Mouse (Mus musculus): ENCODE results near the gene AC161166.1.

Gene AC161166.1

DNA sequence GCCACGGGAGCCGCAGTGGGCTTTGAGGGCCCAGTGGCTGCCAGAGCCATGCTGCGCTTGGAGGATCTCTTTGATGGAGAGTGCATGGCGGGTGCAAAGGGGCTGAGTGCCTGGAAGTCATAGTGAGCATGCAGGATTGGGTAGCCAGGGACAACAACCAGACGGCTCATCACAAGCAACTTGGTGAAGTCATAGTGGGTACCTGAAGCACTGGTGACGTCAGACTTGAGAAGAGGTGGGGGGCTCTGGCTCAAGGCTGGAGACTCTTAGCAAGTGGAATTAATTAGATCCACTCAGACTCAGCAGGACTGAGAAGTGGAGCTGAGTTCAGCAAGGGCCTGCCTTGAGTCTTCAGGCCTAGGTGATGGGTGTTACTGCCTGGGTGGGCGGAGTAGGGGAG lies at the start of gene AC161166.1:
Gene AC161166.1 (minus strand): TSS at position 101 of the 400 bp plus-strand sequence.
- DNase-seq = no peak

DNA sequence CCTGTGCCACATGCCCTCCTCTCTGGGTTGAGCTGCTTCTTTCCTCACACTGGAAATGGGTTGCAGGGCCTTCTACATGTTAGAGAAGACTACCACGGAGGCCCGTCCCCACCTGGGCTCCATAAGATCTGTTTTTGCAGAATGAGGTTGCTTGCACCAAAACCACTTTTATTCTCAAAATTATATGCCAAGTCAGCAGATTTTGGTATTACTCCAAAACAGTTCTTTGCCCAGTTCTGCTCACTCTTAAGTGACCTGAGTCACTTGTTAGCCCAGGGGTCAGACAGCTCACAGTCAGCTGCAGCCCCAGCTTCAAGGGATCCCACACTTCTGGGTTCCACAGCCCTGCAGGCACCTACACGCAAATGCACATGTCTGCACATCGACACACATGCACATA lies 49.2 kb upstream of the AC161166.1 start:
- no peak for DNase-seq

DNA sequence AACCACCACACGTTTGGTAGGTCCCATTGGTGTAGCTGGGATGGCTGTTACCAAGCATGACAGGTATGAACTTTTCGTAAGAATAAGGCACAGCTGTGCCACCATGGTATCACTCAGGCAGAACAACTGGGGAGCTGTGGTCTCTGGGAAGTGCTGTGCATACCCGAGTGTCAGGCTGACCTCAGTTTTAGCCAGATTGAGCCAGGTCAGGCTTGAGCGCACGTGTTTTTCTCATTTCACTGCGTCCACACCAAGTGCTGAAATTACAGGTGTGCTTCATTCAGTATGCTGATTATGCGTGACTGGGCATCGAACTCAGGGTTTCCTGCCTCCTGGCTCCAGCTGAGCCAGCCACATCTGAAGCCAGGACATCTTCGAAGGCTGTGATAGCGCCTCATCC lies 43.5 kb upstream of the AC161166.1 start:
- DNase-seq = peak; percentile 50

DNA sequence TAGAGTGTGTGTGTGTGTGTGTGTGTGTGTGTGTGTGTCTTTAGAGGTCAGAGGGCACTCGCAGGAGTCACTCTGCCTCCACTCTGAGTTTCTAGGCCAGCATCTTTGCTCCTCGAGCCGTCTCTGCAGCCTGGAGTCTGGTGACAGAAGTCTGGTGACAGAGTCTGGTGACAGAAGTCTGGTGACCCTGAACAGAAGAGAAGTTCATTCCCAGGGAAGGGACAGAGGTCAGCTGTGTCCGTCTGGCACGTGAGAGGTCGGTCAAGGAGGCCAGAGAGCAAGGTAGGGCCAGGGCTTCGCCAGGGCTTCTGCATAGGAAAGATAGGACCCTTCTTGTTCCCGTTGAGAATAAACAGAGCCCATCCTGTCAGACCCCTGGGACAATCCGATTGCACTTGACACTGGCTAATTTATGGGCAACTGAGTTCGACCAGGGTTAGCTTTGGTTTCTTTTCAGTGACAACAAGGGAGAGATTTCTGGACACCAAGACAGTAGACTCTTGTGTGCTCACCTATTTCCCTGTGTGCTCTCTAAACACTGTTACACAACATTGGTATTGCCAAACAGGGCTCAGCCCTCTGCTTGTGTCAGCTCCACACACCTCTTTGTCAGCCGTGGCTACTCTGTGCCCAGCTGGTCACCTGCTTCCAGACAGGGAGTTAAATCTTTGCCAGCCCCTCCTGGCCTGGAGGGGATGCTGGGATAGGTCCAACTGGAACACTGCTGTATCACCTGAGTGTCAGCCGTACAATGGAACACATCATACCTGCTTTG lies 39.9 kb upstream of the AC161166.1 start:
- DNase-seq = peak; percentile 47

DNA sequence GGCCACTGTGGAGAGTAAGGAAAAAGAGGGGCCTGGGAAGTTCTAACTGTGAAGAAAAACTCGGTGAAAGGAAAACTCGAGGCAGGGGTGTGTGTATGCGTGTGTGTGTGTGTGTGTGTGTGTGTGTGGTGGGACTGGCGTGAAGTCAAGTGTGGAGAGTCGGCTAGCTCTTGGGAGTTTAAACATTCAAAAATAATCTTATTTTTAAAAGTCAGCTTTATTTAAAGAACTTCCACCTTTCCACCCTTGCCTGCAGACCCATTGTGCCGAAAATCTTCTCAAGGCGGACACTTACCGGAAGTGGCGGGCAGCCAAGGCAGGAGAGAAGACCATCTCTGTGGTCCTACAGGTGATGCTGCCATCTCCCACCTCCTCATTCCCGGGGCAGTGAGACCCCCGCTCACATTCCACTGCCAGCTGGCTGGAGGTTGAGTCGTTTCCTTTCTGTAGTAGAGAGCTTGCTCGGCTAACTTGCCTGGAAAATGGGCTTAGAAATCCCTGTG lies 35.3 kb upstream of the AC161166.1 start:
- no peak for DNase-seq

DNA sequence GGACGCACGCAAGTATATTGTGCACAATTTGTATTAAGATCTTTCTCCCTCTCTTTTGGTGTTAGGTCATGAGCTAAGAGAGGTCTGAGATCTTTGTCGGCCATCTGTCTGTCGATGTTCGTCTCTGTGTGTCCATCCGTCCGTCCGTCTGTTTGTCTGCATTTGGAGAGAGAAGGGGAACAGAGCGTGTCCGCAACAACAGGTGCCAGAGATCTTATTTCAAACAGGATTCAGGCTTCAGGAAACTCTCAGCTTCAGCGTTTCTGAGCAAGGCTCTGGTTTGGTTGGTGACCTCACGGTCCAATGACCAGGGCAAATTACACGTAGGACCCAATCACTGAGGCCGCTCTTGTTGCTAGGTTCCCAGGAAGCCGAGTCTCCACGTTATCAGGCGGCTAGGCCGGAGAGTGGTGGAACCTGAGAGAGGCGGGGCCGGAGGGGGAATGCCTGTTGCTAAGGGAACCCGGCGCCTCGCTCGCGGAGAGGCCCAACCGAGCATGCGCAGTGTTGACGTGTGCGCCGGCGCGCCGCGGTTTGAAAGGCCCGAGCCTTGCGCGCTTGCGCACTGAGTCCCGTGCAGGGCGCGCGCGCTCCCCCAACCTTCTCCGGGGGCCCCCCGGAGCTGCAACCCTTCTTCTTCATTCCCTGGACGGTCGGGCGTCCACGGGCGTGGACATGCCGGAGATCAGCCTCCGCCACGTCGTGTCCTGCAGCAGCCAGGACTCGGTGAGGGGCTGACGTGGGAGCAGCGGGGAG lies 34.6 kb upstream of the AC161166.1 start:
- peak; percentile 100 for DNase-seq

DNA sequence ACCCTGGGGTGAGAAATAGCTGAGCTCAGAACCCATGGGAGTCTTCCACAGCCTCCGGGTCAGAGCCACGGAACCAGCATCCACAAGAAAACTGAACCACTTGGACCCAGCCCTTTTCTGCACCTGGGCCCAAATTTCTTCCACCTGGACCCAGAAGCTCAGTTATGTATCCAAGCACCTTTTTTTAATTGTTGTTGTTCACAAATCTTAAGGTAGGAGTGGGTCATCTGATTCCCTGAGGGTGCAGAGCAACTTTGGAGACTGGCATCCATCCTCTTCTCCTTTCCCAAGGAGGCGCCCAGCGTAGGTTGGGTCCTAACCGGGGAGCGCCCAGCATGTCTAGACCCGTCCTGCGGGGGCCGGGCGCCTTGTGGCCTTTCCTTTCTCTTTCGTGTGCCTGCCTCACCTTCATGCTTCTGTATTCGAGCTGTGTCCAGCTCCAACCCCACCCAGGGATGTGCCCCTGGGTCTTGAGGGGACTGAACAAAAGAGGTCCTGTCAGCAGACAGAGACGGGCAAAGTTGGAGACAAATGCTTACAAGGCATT lies 33.9 kb upstream of the AC161166.1 start, which contains the start of the genes Pinlyp and Xrcc1:
Gene Pinlyp (minus strand): TSS at position 51 of the 547 bp plus-strand sequence.
Gene Xrcc1 (plus strand): TSS at position 222 of the 547 bp plus-strand sequence.
- DNase-seq = peak; percentile 24

DNA sequence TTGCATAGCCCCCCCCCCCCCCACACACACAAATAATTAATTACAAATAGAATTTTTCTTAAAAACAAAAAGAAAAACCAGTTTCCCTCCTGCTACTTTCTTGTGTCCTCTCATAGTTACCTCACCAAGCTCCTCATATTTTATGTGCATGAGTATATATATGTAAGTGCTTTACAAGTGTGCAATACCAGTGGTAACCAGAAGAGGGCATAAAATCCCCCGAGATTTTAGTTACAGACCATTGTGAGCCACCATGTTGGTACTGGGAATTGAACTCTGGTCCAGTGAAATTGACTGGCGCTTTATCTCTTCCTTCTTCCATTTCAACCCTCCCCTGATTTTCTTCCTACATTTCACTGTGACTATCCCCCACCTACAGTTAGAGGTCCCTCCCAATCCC lies 32.3 kb upstream of the AC161166.1 start:
- no peak for DNase-seq

DNA sequence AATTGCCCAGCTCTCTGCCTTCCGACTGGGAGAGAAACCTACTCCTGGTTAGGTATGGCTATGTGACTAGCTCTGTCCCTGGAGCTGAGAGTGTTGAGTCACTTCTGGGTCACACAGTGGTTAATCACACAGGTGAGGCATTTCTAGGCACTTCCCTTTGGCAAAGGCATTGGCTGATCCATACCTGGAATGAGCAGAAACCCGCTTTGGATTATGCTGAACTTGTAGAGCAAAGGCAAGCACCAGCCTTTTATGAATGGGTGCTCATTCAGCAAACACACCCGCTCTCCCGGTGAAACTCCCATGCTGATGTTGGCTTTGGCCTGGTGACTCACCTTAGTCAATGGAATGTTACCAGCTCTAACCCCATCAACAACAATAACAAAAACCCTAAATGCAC lies 27.4 kb upstream of the AC161166.1 start:
- DNase-seq = no peak

DNA sequence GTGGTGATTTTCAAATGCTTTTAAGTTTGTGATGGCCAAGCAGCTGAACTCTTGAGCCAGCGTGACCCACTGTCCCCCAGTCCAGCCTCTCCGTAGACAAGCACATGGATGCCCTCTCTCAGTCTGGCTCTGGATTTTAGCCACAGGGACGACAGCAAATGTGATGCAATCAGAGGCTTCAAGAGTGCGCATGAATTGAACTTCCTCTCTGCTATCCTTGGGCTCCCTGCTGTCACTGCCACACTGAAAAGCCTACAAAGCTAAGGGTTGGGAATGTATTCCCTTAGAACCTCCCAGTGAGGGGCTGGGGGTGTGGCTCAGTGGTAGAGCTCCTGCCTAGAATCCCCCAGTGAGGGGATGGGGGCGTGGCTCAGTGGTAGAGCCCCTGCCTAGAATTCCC lies 26.4 kb upstream of the AC161166.1 start:
- DNase-seq = no peak

DNA sequence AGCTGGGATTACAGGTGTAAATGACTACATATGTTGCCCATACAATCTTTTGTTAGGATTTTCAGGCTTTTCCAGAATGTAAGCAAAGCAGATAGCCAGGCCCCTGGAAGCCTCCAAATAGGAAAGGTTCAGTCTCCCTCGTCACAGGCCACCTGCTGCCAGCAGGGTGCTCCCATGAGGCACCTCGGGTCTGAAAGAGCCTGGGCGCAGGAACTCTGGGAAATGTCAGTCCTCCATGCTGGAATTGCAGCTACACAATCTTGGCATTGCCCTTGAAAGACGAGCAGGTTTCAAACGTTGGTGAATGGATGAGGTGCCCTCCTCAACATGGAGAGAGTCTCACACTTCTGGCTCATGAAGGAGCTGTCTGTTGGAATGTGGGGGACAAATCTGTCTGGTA lies 25.9 kb upstream of the AC161166.1 start:
- peak; percentile 65 for DNase-seq

DNA sequence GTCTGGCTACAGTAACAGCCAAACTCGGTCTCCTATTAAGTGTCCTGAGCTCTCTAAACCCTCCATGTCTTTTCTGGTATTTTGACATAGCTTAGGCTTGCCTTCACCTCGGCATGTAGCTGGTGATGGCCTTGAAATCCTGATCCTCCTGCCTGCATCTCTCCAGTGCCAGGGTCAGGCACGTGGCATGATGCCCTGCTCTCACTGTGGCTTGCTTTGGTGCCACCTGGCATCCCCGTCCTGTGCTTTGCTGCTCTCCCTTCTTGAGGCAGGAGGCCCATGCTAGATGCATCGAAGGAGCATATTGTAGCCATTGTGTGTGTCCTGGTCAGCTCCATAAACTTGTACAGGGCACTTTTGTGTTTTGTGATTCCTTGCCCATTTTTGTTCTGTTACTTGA lies 25.3 kb upstream of the AC161166.1 start:
- DNase-seq = no peak

DNA sequence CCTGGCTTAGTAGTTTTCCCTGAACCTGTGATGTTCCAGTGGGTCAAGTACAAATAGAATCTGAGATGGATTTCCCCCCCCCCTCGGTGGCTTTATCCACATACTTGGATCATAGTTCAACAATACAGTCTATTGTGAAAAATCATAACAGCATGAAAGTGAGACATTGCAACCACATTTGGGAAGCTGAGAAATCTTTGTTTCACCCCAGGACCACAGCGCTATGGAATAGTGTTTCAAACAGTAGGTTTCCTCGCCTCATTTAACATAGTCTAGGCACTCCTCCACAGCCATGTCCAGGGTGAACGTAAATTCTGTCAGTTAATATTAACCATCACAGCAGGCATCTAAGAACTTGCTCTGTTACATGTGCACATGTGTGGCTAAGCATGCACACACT lies 24.8 kb upstream of the AC161166.1 start:
- no peak for DNase-seq

DNA sequence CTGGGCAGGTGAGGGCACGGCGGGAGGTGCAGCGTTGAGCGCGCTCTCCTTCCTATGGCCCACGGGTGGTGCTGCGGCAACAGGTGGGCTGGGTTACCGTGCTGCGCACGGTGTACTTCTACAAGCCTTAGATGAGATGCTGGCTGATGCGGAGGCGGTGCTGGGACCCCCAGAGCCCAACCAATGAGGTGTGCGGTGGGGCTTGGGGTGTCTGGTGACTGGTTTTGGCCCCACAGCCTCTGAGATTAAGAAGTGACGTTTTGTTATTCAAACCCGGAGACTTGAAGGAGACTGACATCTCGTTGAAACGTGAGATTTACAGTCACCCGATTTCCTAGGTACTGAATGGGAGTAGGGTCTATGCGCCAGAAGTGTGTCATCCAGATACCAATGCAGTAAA lies 22.0 kb upstream of the AC161166.1 start:
- no peak for DNase-seq

DNA sequence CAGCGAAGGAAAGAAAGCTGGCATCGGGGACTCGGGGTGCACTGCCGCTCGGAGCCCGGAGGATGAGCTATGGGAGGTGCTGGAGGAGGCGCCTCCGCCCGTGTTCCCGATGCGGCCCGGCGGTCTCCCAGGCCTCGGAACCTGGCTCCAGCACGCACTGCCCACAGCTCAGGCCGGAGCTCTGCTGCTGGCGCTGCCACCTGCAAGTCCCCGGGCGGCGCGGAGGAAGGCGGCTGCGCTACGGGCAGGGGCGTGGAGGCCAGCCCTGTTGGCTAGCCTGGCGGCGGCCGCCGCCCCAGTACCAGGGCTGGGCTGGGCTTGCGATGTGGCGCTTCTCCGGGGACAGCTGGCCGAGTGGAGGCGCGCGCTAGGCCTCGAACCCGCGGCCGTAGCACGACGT lies 21.6 kb upstream of the AC161166.1 start:
- DNase-seq = no peak

DNA sequence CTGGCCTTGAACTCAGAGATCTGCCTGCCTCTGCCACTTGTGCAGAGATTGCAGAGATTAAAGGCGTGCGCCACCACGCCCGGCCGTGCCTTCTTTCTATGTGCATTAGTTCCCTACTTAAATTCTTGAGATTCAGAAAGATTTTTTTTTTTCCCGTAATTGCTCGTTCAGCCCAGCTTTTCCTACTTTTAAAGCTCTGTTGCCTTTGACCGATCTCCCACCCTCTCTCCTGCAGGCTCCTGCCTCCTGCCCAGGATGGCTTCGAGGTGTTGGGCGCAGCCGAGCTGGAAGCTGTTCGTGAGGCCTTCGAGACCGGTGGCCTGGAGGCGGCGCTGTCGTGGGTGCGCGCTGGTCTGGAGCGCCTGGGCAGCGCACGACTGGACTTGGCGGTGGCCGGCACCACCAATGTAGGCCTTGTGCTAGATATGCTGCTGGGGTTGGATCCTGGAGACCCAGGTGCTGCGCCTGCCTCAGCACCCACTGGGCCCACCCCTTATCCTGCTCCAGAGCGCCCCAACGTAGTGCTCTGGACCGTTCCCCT lies 20.8 kb upstream of the AC161166.1 start:
- DNase-seq = no peak

DNA sequence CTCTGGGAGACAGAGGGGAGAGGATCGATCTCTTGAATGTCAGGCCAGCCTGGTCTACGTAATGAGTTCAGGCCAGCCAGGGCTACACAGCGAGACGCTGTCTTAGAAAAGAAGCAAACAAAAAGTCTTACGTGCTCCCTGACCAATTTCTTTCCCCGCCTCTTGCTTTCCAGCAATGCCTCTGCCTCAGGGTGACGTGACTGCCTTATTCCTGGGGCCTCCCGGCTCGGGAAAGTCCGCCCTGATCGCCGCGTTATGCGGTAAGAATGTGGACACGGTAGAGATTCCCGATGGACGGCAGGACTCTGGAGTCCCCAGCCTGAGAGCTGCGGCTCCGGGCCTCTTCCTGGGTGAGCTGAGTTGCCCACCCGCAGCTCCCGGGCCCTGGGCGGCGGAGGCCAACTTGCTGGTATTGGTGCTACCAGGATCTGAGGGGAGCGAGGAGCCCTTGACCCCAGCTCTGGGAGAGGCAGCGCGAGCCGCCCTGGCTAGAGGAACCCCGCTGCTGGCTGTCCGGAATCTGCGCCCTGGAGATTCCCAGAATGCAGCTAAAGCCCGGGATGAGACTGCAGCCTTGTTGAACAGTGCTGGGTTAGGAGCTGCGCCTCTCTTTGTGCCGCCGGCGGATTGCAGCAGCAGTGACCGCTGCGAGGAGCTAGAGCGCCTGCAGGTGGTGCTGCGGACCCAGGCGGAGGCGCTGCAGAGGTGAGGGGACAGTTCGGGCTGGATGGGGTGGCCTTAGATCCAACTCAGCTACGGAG lies 19.1 kb upstream of the AC161166.1 start:
- DNase-seq = peak; percentile 77

DNA sequence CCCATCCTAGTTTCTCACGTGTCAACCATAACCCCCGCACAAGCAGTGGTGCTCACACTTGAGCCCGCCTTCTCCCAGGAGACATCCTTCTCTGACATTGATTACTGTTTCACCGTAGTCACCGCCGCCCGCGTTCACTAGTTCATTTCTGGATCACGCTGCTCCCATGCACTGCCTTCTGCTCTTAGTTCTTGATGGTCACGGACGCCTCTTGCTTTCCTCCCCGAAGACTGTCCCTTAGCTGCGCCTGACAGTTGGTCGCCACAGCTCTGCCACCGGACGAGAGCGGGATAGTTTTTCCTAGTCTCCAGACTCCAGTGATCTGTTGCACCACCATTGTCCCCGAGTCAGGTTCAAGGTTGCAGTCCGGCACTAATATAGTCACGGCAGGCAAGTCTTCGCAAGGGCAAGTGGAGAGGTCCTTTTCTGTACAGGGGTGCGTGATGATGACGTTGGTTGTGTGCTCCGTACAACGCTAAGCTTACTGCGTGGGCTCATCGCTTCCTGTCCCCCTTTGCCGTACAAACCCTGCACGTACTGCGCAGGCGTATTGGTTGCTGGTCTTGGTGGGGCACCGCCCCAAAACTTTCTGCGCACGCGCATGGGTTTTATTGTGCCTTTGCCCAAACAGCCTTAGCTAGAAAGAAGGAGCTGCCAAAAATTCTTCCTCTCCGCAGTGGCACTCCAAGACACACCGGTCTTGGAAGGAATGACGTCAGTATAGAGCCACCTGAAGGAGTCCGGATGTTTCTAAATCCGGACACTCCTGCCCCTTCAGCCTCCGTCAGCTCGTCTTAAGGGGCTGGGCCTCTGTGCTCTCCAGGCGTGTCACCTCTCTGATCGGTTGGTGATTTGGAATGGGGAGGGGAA lies 18.0 kb upstream of the AC161166.1 start, which contains the start of gene Irgq:
Gene Irgq (plus strand): TSS at position 628 of the 870 bp plus-strand sequence.
- peak; percentile 99 for DNase-seq

DNA sequence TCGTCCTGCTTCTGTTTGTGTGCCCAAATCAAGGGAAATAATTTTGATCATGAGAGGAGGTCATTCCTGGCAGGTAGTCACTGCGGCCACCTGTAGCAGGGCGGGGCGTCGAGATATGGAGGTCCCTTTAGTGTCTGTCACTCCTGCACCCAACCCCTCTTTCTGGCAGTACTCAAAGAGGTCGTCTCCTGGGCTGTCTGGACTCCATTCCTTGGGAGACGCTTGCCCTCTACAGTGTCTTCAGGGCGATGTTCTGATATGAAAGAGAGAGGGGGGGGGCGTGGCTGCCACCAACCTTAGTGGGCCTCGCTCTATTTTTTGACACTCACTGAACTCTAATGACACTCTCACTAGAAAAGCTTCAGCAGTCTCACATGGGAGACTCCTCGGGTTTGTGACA lies 17.3 kb upstream of the AC161166.1 start:
- no peak for DNase-seq

DNA sequence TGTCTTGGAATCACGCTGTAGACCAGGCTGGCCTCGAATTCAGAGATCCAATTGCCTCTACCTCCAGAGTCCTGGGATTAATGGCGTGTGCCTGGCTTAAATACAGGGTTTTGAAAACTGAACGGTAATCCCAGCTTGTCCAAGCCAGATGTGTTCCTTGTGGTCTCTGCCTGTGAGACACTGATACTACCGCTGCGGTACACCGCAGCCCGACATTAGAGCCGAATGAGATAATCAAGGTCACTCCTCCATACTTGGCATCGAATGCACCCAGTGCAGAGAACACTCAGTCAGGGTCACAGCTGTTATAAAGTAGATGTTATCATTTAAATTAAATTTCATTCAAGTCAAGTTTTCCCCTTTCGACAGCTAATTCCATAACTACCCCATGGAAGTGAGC lies 16.6 kb upstream of the AC161166.1 start:
- no peak for DNase-seq

DNA sequence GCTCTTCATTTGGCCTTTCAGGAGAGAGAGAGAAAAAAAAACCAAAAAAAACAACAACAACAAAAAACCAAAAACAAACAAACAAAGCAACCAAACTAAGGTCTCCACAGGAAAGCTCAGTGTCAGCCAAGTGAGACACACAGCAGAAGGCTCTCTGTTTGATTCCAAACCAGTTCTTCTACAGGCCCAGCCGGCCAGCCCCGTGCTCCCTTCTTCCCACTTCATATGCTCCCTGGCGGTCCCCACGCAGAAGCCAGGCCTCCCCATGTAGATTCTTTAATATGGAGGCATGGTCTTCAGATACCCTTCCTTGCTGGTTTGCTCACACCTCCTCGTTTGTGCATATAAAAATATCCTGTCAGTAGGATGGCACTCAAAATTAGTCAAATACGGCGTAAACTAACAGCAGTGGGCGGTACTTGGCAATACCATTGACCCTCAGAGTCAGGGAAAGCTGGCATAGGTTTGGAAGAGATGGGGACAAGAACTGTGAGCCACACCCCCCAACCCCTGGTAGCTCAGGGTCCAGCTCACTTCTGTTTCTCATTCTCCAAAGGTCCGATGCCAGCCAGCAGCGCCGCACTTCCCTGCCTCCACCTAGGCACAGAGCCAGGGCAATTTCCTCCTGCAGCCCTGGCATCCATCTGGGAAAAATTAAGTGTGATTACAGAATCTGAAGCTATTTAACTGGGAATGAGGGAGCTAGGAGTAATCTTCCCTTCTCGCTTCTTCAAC lies 13.6 kb upstream of the AC161166.1 start:
- DNase-seq = no peak
